Mouse (Mus musculus): ENCODE data around the gene Gm49450.

DNA sequence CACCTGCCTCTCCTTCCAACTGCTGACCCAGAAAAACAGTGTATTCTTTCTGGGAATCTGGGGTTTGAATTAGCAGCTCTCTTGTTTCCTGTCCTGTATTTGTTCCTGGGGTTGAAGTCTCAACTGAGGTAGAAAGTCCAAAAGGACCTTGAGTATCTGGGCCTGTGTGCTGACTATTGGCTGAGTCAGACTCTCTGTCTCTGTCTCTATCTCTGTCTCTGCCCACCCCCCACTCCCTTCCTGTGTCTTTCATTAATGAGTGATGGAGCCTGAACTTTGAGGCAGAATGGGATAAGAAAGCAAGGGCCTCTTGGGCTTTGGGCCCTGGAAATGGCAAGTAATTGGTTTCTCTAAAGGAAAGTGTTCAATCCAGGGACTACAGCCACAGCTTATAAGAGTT lies 69.7 kb downstream of the Gm49450 start:
- TF ChIP-seq CTCF (IDR thresholded peaks at IDR 0.05; ENCODE audit: borderline replicate concordance, insufficient read depth, low read length): no peak
- TF ChIP-seq POLR2A (IDR thresholded peaks at IDR 0.05; ENCODE audit: low read depth, low read length): no peak
